Mouse (Mus musculus) megakaryocyte, embryonic 14.5 days (primary cell): Measurements from ENCODE around the gene Slx1b.

ENCODE experiments used
- FLI1 ChIP-seq: IDR thresholded peaks from 2 replicates; pipeline ENCODE4 v1.6.1; 2012; ENCODE audit warnings: low read length, inconsistent platforms, mixed read lengths
- GATA1 ChIP-seq: IDR thresholded peaks from 3 replicates; pipeline ENCODE4 v1.6.1; 2012; ENCODE audit warnings: mixed read lengths, low read length, inconsistent platforms, borderline replicate concordance

DNA sequence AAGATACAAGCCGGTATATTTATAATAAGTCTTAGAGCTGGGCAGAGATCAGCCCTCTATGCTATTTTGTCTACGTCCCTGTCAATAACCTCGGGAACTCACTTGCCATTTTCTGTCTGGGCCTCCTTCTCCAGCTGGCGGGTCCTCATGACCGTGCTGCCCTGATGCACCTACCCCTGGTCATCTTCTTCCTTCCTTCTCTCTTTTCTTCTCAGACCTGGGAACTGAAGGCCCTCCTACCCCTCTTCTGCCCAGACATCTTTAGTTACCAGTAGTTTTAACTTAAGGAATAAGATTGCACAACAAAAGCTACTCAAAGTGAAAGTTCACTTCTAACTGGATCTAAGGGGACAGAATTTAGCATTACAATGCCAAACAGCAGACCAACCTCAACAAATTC is 15.9 kb downstream of the Slx1b start:
- no peak for TF ChIP-seq GATA1
- TF ChIP-seq FLI1 = no peak
